Mouse (Mus musculus) retina, embryonic 14.5 days (tissue): ENCODE measurements at regions not wholly inside any gene's neighbourhood (a gene's known extent, or its start where the extent isn't known, plus 50 kb on each side); places are given as distances from the start of the nearest gene placed in this dataset.

ENCODE experiments used
- DNase-seq: peaks from one replicate; pipeline ENCODE4 v3.0.0-alpha.2; 2015; ENCODE audit warnings: low spot score

GRCm38 (mm10) chr3:33902431-33902830 lies 58.3 kb upstream of the Ccdc39 start:
- DNase-seq = no peak

- no peak for DNase-seq
These were observed 59.2 kb upstream of the Ccdc39 start for GRCm38 (mm10) chr3:33903326-33903725.

DNA sequence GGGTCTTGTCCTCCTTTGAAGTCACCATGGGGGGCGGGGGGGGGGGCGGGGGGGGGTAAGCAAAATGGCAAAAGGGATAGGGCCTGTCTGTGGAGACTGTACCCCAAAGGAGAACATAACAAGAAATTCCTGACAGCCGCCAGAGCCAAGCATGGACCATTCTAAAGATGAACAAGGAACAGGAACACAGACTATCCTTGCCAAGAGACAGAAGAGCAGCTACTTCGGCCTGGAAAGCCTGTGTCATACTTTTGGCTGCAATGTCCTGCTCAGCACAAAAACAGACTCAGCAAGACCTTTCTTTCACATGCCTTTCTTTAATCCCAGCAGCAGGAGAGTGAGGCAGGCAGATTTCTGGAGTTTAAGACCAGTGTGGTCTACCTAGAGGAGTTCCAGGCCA lies 59.7 kb upstream of the Ccdc39 start:
- DNase-seq = no peak

DNA sequence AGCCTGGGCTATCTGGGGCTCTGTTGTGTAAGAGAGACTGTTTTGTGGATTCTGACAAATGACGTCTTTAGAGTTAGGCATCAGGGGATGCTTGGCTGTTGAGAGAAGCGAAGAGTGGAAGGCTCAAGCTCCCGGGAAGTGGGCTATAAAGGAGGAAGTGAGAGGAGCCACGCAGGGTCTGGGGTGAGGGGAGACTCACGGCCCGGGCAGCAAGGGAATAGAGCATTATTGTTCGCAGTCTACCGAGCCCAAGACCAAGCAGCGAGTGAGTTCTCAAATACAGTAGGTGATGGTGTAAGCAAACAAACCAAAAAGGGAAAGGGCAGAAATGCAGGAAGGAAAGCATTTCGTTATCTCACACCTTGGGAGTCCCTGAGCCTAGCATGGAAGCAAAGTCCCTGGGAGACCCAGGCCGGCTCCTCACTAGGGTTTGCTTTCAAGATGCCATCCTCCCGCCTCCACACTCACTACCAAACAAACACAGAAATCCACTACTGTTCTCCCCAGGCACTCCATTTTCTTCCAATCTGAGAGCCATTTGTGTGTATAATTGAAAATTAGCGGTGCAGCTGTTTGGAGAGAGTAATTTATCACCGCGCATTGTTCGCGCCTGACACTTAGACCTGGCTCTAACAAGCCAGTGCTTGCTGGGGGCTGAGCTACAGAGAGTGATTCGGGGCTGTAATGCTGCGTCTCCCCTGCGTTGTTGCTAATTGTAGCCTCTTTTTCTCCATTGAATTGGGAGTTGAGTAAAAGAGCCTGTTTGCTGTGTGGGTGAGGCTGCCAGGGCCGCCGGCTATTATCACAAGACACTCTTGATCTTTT lies 61.0 kb upstream of the Ccdc39 start:
- peak; percentile 59 for DNase-seq

DNA sequence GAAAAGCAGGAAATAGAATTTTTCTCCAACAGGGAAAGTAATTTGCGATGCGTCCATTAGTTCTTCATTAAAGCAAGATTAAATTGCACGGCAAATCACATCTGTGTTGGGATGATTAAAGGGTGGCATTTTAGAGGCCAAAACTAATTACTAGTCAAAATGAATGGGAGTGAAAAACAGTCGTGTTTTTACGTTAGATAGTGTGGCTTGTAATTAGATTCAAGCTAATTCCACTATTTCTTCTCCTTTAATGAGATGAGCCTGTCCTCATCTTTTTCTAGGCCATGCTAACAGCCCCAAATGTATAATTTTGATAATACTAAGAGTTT lies 61.5 kb upstream of the Ccdc39 start:
- DNase-seq = no peak

DNA sequence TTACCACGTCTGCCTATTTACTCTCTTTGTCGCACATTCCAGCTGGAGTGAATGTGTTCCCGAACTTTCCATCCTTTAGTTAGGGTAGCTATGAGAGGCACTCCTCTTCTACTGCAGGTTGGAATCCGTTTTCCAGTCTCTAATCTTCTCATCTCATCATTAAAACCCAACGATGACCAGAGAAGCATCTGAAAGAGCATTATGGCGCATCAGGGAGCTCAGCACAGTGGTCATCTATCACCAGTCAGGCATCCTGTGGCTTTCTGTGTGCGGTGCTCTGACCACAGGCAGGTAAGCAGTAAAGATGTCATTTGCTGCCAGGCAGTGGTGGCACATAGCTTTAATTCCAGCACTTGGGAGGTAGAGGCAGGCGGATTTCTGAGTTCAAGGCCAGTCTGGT lies 63.0 kb upstream of the Ccdc39 start:
- no peak for DNase-seq

GRCm38 (mm10) chr3:33911559-33911958 lies 67.4 kb upstream of the Ccdc39 start:
- DNase-seq = no peak

GRCm38 (mm10) chr3:33913470-33913869 lies 69.4 kb upstream of the Ccdc39 start:
- DNase-seq = no peak

DNA sequence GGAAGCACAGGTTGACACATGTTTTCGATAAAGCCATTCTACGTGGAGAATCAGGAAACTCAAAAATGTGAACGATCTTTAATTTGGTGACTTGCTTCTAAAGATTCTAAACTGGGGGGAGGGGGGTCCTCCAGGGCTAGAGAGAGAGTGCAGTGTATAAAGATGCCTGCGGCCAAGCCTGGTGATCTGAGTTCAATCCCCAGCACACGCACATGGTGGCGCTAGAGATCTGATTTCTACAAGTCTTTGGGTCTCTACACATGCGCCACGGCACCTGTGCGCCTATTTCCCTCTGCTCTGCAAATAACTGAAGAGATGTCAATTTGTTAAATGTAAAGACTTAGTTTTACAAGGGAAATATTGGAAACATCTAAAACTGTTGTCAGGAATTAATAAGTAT lies 70.3 kb upstream of the Ccdc39 start:
- peak; percentile 22 for DNase-seq

- no peak for DNase-seq
These were observed 71.7 kb upstream of the Ccdc39 start for GRCm38 (mm10) chr3:33915777-33916176.

- DNase-seq = no peak
These were observed 72.2 kb upstream of the Ccdc39 start for GRCm38 (mm10) chr3:33916318-33916717.

DNA sequence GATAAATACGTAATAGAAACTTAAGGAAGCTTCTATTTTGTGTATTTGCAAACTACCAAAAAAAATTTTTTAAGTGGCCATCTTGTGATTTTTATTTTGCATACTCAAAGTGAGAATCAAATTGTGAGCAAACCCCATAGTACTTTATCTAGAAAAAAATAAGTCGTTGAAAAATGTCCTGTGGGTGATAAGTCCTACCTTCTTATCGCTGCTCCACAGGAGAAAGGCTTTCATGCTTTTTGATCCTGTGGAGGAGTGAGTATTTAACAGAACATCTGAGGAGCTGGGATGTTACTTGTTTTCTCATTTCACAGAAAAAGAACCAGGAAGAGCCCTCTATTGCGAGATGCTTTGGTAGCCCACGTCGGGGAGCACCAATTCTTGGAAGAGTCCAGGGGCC lies 72.7 kb upstream of the Ccdc39 start:
- DNase-seq = no peak

DNA sequence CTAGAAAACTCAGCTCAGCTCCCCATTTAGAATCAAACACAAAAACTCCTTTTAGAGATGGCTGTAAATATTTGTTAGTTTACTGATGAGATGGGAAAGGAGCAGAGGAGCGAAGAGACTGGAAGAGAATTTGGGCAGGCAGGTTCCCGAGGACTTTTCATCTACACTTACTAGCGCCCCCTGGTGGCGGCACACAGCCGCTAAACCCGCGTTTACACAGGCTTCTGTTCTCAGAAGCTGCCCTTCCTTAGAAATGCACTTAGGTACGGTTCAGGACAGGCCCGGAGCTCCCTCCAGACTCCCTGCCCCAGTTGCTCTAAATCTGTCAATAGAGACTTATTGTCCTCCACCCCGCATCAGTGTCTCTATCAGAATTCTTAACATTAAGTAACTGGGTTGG lies 74.7 kb upstream of the Ccdc39 start:
- DNase-seq = peak; percentile 89

GRCm38 (mm10) chr3:33925072-33925471 lies 81.0 kb upstream of the Ccdc39 start:
- no peak for DNase-seq

- peak; percentile 21 for DNase-seq
These were observed 64.7 kb upstream of the Fxr1 start for GRCm38 (mm10) chr3:33955064-33955463.

GRCm38 (mm10) chr3:33955854-33956624 lies 63.7 kb upstream of the Fxr1 start:
- DNase-seq = peak; percentile 94

GRCm38 (mm10) chr3:33956625-33957023 lies 63.1 kb upstream of the Fxr1 start:
- no peak for DNase-seq

GRCm38 (mm10) chr3:33957676-33958075 lies 62.1 kb upstream of the Fxr1 start:
- DNase-seq = no peak

GRCm38 (mm10) chr3:33958216-33958615 lies 61.5 kb upstream of the Fxr1 start:
- DNase-seq = no peak

- no peak for DNase-seq
These were observed 59.5 kb upstream of the Fxr1 start for GRCm38 (mm10) chr3:33960211-33960610.

DNA sequence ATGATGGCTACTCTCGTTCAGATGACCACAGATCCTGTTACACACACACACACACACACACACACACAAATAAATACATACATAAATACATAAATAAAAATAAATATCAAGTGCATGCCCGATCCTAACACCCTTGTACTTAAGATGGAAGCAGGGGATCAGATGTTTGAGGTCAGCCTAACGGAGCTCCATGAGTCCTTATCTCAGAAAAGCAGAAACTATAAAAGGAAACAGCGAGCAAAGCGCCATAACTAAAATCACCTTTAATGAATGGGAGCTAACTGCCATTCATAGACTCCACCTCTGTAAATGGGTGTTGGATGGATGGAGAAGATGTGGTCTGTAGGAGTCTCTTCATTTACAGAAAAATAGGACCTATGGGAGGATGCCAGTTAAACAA lies 56.8 kb upstream of the Fxr1 start:
- no peak for DNase-seq

DNA sequence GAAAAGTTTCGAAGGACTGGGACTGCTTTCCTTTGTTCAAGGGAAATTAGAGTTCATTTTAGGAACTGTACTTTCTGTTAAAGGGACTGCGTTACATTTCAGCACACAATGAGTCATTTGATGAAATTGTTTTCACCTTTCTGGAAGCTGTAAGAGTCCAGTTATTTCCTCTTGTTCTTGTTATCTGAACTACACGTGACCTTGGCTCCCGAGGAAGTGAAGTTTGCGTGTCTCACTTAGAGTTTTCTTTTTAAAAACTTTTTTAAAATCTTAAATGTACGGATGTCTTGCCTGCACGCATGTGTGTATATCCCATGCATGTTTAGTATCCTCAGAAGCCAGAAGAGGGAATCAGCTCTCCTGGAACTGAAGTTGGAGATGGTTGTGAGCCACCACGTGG lies 52.6 kb upstream of the Fxr1 start:
- no peak for DNase-seq
